Mouse (Mus musculus) spleen, postnatal 36 days (tissue): ENCODE results near the gene Gm11567.
"Not testable (repeated sequence)": the region's sequence is repeated elsewhere in the genome, so short reads cannot be mapped to it uniquely, and the experiment has no call there.

Experiments
- DNase-seq, 2 experiments: peaks; one replicate each; pipeline ENCODE4 v3.0.0; 2022; ENCODE audit warnings: low spot score in 2 of 2, mixed read lengths in 1 of 2

Gm11567 gene

DNA sequence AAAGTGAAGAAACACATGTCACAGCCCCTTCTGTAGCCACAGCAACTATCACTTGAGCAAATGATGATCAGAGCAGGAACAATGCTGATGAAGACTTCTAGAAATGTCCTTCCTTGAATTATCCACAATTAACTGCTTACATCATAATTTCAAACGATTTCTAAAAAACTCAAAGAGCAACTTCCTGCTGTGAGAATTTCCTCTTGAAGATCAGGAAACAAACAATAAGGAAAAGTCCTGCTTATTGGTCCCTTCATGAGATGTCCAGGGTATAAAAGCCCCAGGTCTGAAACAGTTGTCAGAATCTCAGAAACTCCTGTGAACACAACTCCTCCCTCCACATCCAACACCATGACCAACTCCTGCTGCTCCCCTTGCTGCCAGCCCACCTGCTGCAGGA is at the start of gene Gm11567:
Gm11567 (plus strand) TSS at position 301 of the 400 bp plus-strand sequence.
- DNase-seq: not testable (repeated sequence)

- no peak for DNase-seq
Observed at GRCm38 (mm10) chr11:99837966-99838365, 41.0 kb upstream of the Gm11567 start, which contains the start of gene 2300003K06Rik. TSS of gene 2300003K06Rik (minus strand) at chr11:99838066.

DNA sequence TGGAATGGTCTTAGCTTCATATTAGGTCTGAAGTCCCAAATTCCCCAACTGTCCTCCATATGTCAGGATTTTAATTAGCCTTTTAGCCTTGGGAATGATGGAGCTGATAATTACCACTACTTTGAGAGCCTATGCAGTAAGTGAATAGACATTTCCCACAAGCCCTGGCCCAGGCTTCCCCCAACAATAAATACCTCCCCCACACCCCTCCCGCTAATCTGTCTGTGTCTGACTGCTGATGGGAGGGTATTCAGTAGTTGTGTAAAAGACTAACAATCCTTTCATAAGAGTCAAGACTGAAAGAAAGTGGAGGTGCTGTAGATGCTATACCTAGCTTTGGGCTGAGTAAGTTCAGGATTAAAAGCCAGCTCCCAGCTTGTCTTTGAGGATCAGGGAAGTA is 36.8 kb upstream of the Gm11567 start:
- no peak for DNase-seq

- DNase-seq: no peak
Observed at GRCm38 (mm10) chr11:99846746-99847145, 32.2 kb upstream of the Gm11567 start.

DNA sequence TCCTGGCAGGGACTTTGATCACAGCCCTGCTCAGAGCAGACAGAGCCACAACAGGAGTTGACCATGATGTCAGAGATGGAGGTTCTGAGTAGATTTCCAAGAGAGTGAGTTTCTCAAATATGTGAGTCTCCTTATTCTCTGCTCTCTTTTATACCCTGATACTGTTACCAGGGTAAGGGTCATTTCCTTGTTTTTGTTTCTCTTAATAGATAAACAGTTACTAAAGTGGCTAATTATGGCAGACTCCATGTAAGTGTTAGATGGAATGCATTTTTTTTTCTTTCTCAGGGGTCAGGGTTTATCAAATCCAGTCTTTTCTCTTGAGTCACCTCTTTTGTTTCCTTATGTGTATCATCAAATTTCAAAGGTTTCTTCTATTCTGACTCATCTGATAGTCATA is 27.5 kb upstream of the Gm11567 start, which contains the start of gene Krtap4-16:
Krtap4-16 (minus strand) TSS at position 101 of the 400 bp plus-strand sequence.
- no peak for DNase-seq

GRCm38 (mm10) chr11:99854121-99854520 is 24.9 kb upstream of the Gm11567 start:
- no peak for DNase-seq

- no peak for DNase-seq
Observed at GRCm38 (mm10) chr11:99857617-99858016, 21.4 kb upstream of the Gm11567 start, which contains the start of gene Gm11568. TSS of gene Gm11568 (plus strand) at chr11:99857917.

GRCm38 (mm10) chr11:99858761-99859160 is 20.2 kb upstream of the Gm11567 start:
- no peak for DNase-seq

- DNase-seq: not testable (repeated sequence)
Observed at GRCm38 (mm10) chr11:99864176-99864575, 14.8 kb upstream of the Gm11567 start, which contains the start of gene Gm11559. TSS of gene Gm11559 (plus strand) at chr11:99864476.

DNA sequence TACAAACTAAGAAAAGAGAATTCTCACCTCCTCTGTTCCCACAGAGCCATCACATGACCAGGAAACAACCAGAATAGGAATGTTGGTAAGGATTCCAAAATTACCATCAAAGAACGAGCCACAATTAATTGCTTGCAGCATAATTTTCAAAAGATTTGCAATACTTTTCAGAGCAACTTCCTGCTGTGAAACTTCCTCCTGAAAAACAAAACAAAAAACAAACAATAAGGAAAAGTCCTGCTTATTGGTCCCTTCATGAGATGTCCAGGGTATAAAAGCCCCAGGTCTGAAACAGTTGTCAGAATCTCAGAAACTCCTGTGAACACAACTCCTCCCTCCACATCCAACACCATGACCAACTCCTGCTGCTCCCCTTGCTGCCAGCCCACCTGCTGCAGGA is 5.9 kb upstream of the Gm11567 start, which contains the start of gene Krtap9-1:
Krtap9-1 (plus strand) TSS at position 301 of the 400 bp plus-strand sequence.
- DNase-seq: not testable (repeated sequence)

DNA sequence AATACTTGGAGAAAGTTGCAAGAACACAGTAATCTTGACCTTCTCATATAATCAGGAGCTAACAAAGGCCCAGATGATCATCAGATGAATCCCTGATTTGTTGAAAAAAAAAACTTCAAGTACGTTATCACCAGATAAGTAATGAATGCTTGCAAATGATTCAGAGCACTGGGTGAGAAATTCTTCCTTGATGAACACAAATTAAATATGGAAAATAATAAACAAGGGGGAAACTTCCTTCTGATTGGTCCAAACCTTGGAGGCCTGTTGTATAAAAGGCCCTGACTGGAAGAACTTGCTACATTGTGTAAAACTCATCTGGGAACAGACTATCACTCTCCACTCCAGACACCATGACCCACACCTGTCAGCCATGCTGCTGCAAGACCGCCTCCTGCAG is 28.6 kb downstream of the Gm11567 start, which contains the start of gene Krtap31-1:
Krtap31-1 (plus strand) TSS at position 301 of the 400 bp plus-strand sequence.
- no peak for DNase-seq

DNA sequence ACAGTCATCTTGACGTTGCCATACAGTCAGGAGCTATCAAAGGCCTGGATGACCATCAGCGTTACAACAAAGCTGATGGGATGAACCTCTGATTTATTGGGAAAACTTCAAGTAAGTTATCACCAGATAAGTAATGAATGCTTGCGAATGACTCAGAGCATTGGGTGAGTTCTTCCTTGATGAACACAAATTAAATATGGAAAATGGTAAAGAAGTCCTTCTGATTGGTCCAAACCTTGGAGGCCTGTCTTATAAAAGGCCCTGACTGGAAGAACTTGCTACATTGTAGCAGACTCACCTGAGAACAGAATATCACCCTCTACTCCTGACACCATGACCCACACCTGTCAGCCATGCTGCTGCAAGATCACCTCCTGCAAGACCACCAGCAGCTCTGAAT is 35.5 kb downstream of the Gm11567 start, which contains the start of gene Gm11565:
Gm11565 (plus strand) TSS at position 301 of the 400 bp plus-strand sequence.
- DNase-seq: no peak
